Mouse (Mus musculus): ENCODE data around the gene Irf3. TPM values are rescaled to one million over a fixed set of nuclear protein-coding genes. Genes with fewer than 3 reads are reported as not detected.

Irf3 gene
- polyA plus RNA-seq, 1 experiment from 2014 or later, result 75.3 TPM

GRCm38 (mm10) chr7:45037720-45038361, 40.4 kb downstream of the Irf3 start:
- no peaks in the 10 kb centered on the region for H3K9me3 ChIP-seq (ENCODE audit: control insufficient read depth, low read length)
- no peaks in the 10 kb centered on the region for H3K27me3 ChIP-seq (ENCODE audit: control insufficient read depth, insufficient read depth, low read length)
- H3K4me3 ChIP-seq (ENCODE audit: low read depth, low read length), result no peak overlapping the region
- H3K4me2 ChIP-seq (ENCODE audit: low read depth, low read length, severe bottlenecking), result no peak overlapping the region
- DNase-seq (ENCODE audit: low spot score) (peak; percentile 77), ATAC-seq (replicated peaks; ENCODE audit: low FRiP score) (no peak)
- H3K27ac ChIP-seq (ENCODE audit: low read depth, low read length), result no peak overlapping the region
- peaks cover 45% of the 10 kb centered on the region for H3K36me3 ChIP-seq (ENCODE audit: control insufficient read depth, insufficient read depth, low read length)
- H3K4me1 ChIP-seq (replicated peaks; ENCODE audit: control insufficient read depth, insufficient read depth, low read length), result no peaks in the 10 kb centered on the region
- WGBS, result 74% methylated on average over 7 of the region's 7 CpGs
- no peak overlapping the region for H3K9ac ChIP-seq (ENCODE audit: low read length)

GRCm38 (mm10) chr7:45038411-45038810, 41.0 kb downstream of the Irf3 start:
- WGBS, result 94% methylated on average over 9 of the region's 9 CpGs
- Histone ChIP-seq H3K27ac (ENCODE audit: low read depth, low read length) (no peak overlapping the region), H3K9me3 (ENCODE audit: control insufficient read depth, low read length) (no peaks in the 10 kb centered on the region), H3K36me3 (ENCODE audit: control insufficient read depth, insufficient read depth, low read length) (peaks cover 42% of the 10 kb centered on the region), H3K4me2 (ENCODE audit: low read depth, low read length, severe bottlenecking) (no peak overlapping the region), H3K27me3 (ENCODE audit: control insufficient read depth, insufficient read depth, low read length) (no peaks in the 10 kb centered on the region), H3K4me1 (replicated peaks; ENCODE audit: control insufficient read depth, insufficient read depth, low read length) (no peaks in the 10 kb centered on the region), H3K9ac (ENCODE audit: low read length) (no peak overlapping the region), H3K4me3 (ENCODE audit: low read depth, low read length) (no peak overlapping the region)
- ATAC-seq (replicated peaks; ENCODE audit: low FRiP score) (no peak), DNase-seq (ENCODE audit: low spot score) (no peak)

- Histone ChIP-seq H3K4me2 (ENCODE audit: low read depth, low read length, severe bottlenecking) (no peak overlapping the region), H3K27me3 (ENCODE audit: control insufficient read depth, insufficient read depth, low read length) (no peaks in the 10 kb centered on the region), H3K9me3 (ENCODE audit: control insufficient read depth, low read length) (no peaks in the 10 kb centered on the region), H3K9ac (ENCODE audit: low read length) (no peak overlapping the region), H3K36me3 (ENCODE audit: control insufficient read depth, insufficient read depth, low read length) (peaks cover 38% of the 10 kb centered on the region), H3K4me1 (replicated peaks; ENCODE audit: control insufficient read depth, insufficient read depth, low read length) (no peaks in the 10 kb centered on the region), H3K27ac (ENCODE audit: low read depth, low read length) (no peak overlapping the region), H3K4me3 (ENCODE audit: low read depth, low read length) (no peak overlapping the region)
- no peak for DNase-seq (ENCODE audit: low spot score)
- no peak for ATAC-seq (replicated peaks; ENCODE audit: low FRiP score)
- 92% methylated on average over 9 of the region's 9 CpGs for WGBS
These were observed 43.4 kb downstream of the Irf3 start for GRCm38 (mm10) chr7:45040851-45041250.

- peaks cover 50% of the 10 kb centered on the region for H3K36me3 ChIP-seq (ENCODE audit: control insufficient read depth, insufficient read depth, low read length)
- 96% methylated on average over 14 of the region's 14 CpGs for WGBS
- H3K4me3 ChIP-seq (ENCODE audit: low read depth, low read length), result no peak overlapping the region
These were observed 45.9 kb downstream of the Irf3 start for GRCm38 (mm10) chr7:45043307-45043706.

GRCm38 (mm10) chr7:45045741-45046140, 48.3 kb downstream of the Irf3 start:
- 91% methylated on average over 22 of the region's 22 CpGs for WGBS
- no peak for ATAC-seq (replicated peaks; ENCODE audit: low FRiP score)
- no peak overlapping the region for H3K27ac ChIP-seq (ENCODE audit: low read depth, low read length)
- no peak overlapping the region for H3K9ac ChIP-seq (ENCODE audit: low read length)
- H3K27me3 ChIP-seq (ENCODE audit: control insufficient read depth, insufficient read depth, low read length), result no peaks in the 10 kb centered on the region
- H3K4me1 ChIP-seq (replicated peaks; ENCODE audit: control insufficient read depth, insufficient read depth, low read length), result no peaks in the 10 kb centered on the region
- no peak for DNase-seq (ENCODE audit: low spot score)
- no peak overlapping the region for H3K4me3 ChIP-seq (ENCODE audit: low read depth, low read length)
- H3K4me2 ChIP-seq (ENCODE audit: low read depth, low read length, severe bottlenecking), result no peak overlapping the region
- peaks cover 66% of the 10 kb centered on the region for H3K36me3 ChIP-seq (ENCODE audit: control insufficient read depth, insufficient read depth, low read length)
- no peaks in the 10 kb centered on the region for H3K9me3 ChIP-seq (ENCODE audit: control insufficient read depth, low read length)

More at GRCm38 (mm10) chr7:45043307-45043706, 45.9 kb downstream of the Irf3 start:
- H3K9ac ChIP-seq (ENCODE audit: low read length), result no peak overlapping the region
- ATAC-seq (replicated peaks; ENCODE audit: low FRiP score) (no peak), DNase-seq (ENCODE audit: low spot score) (peak; percentile 56)
- H3K27me3 ChIP-seq (ENCODE audit: control insufficient read depth, insufficient read depth, low read length), result no peaks in the 10 kb centered on the region
- H3K27ac ChIP-seq (ENCODE audit: low read depth, low read length), result no peak overlapping the region
- H3K4me1 ChIP-seq (replicated peaks; ENCODE audit: control insufficient read depth, insufficient read depth, low read length), result no peaks in the 10 kb centered on the region
- H3K9me3 ChIP-seq (ENCODE audit: control insufficient read depth, low read length), result no peaks in the 10 kb centered on the region
- H3K4me2 ChIP-seq (ENCODE audit: low read depth, low read length, severe bottlenecking), result no peak overlapping the region

GRCm38 (mm10) chr7:45046853-45047350, 49.5 kb downstream of the Irf3 start:
- Histone ChIP-seq H3K4me2 (ENCODE audit: low read depth, low read length, severe bottlenecking) (no peak overlapping the region), H3K36me3 (ENCODE audit: control insufficient read depth, insufficient read depth, low read length) (peaks cover 64% of the 10 kb centered on the region), H3K9ac (ENCODE audit: low read length) (no peak overlapping the region), H3K9me3 (ENCODE audit: control insufficient read depth, low read length) (no peaks in the 10 kb centered on the region), H3K27me3 (ENCODE audit: control insufficient read depth, insufficient read depth, low read length) (no peaks in the 10 kb centered on the region), H3K4me3 (ENCODE audit: low read depth, low read length) (no peak overlapping the region), H3K27ac (ENCODE audit: low read depth, low read length) (no peak overlapping the region), H3K4me1 (replicated peaks; ENCODE audit: control insufficient read depth, insufficient read depth, low read length) (peaks cover 4% of the 10 kb centered on the region; the same call in 1 of the 2 replicates)
- ATAC-seq (replicated peaks; ENCODE audit: low FRiP score) (no peak), DNase-seq (ENCODE audit: low spot score) (no peak)
- 94% methylated on average over 26 of the region's 26 CpGs for WGBS

GRCm38 (mm10) chr7:45047491-45047890, 50.0 kb downstream of the Irf3 start:
- Histone ChIP-seq H3K4me3 (ENCODE audit: low read depth, low read length) (no peak overlapping the region), H3K36me3 (ENCODE audit: control insufficient read depth, insufficient read depth, low read length) (peaks cover 62% of the 10 kb centered on the region), H3K27ac (ENCODE audit: low read depth, low read length) (no peak overlapping the region), H3K27me3 (ENCODE audit: control insufficient read depth, insufficient read depth, low read length) (no peaks in the 10 kb centered on the region), H3K9me3 (ENCODE audit: control insufficient read depth, low read length) (no peaks in the 10 kb centered on the region), H3K4me2 (ENCODE audit: low read depth, low read length, severe bottlenecking) (no peak overlapping the region), H3K9ac (ENCODE audit: low read length) (no peak overlapping the region), H3K4me1 (replicated peaks; ENCODE audit: control insufficient read depth, insufficient read depth, low read length) (peaks cover 4% of the 10 kb centered on the region; the same call in 1 of the 2 replicates)
- WGBS, result 96% methylated on average over 14 of the region's 14 CpGs
- no peak for DNase-seq (ENCODE audit: low spot score)
- no peak for ATAC-seq (replicated peaks; ENCODE audit: low FRiP score)

GRCm38 (mm10) chr7:45048001-45048890, 50.8 kb downstream of the Irf3 start:
- H3K36me3 ChIP-seq (ENCODE audit: control insufficient read depth, insufficient read depth, low read length), result peaks cover 55% of the 10 kb centered on the region
- no peaks in the 10 kb centered on the region for H3K9me3 ChIP-seq (ENCODE audit: control insufficient read depth, low read length)
- no peak overlapping the region for H3K27ac ChIP-seq (ENCODE audit: low read depth, low read length)
- H3K9ac ChIP-seq (ENCODE audit: low read length), result no peak overlapping the region
- DNase-seq (ENCODE audit: low spot score), result no peak
- no peak for ATAC-seq (replicated peaks; ENCODE audit: low FRiP score)
- peaks cover 4% of the 10 kb centered on the region; the same call in 1 of the 2 replicates for H3K4me1 ChIP-seq (replicated peaks; ENCODE audit: control insufficient read depth, insufficient read depth, low read length)
- no peak overlapping the region for H3K4me2 ChIP-seq (ENCODE audit: low read depth, low read length, severe bottlenecking)
- no peaks in the 10 kb centered on the region for H3K27me3 ChIP-seq (ENCODE audit: control insufficient read depth, insufficient read depth, low read length)
- WGBS, result 94% methylated on average over 38 of the region's 38 CpGs
- H3K4me3 ChIP-seq (ENCODE audit: low read depth, low read length), result no peak overlapping the region

Measured in forebrain, embryonic 11.5 days (tissue).